9 mouse cellular contexts compared by ENCODE assay signal in genomic region chr10:42018016-42018949, GRCm38 (mm10). TPM values are rescaled to one million over a fixed set of nuclear protein-coding genes. Genes with fewer than 3 reads are reported as not detected.
DNase-seq lines count a peak whose midpoint lies in the region; ATAC-seq and TF ChIP-seq lines count a peak whose summit lies in the region.
"Had no signal": no experiment of that assay in that cellular context is flagged by ENCODE, and none has a peak within 500 bp of the region (broad histone marks: within the 10 kb centered on the region; RNA-seq: fewer than 3 reads in every experiment).

TSS of gene Armc2 (minus strand) at chr10:42018442.

- no peaks in the 10 kb centered on the region for H3K36me3 ChIP-seq in embryonic facial prominence, embryonic 11.5 days (replicated peaks; ENCODE audit: control insufficient read depth, insufficient read depth, low read depth, low read length)
- no peaks in the 10 kb centered on the region for H3K36me3 ChIP-seq in heart, adult 2 months (ENCODE audit: control insufficient read depth, insufficient read depth, low read length)
- H3K36me3 ChIP-seq in kidney, adult 2 months (ENCODE audit: control insufficient read depth, insufficient read depth, low read length) = no peaks in the 10 kb centered on the region
- H3K36me3 ChIP-seq in limb, embryonic 13.5 days = no peaks in the 10 kb centered on the region
- no peaks in the 10 kb centered on the region for H3K36me3 ChIP-seq in midbrain, embryonic 14.5 days (ENCODE audit: control insufficient read depth, insufficient read depth, low read length)
- H3K36me3 ChIP-seq: G1E had no signal

- H3K4me2 ChIP-seq in embryonic facial prominence, embryonic 11.5 days (ENCODE audit: low read depth, low read length) = peak within 1 kb of the TSS; percentile 83
- peak within 1 kb of the TSS; percentile 82 for H3K4me2 ChIP-seq in limb, embryonic 13.5 days (replicated peaks)
- peak within 1 kb of the TSS; percentile 78 for H3K4me2 ChIP-seq in midbrain, embryonic 14.5 days (ENCODE audit: low read length)

- 3% methylated on average over 58 of the region's 58 CpGs for WGBS in embryonic facial prominence, embryonic 11.5 days
- WGBS in heart, adult 2 months = 3% methylated on average over 58 of the region's 58 CpGs
- 2% methylated on average over 58 of the region's 58 CpGs for WGBS in kidney, adult 2 months
- 2% methylated on average over 57 of the region's 58 CpGs for WGBS in limb, embryonic 13.5 days
- 3% methylated on average over 58 of the region's 58 CpGs for WGBS in midbrain, embryonic 14.5 days

- peak; percentile 79 for TF ChIP-seq POLR2A in heart, adult 2 months (IDR thresholded peaks at IDR 0.05; ENCODE audit: insufficient read depth, low read depth, low read length)
- no peak for TF ChIP-seq POLR2A in kidney, adult 2 months (IDR thresholded peaks at IDR 0.05; ENCODE audit: low read depth, low read length)

- H3K27me3 ChIP-seq in embryonic facial prominence, embryonic 11.5 days (ENCODE audit: control insufficient read depth, insufficient read depth, low read length) = no peaks in the 10 kb centered on the region
- no peaks in the 10 kb centered on the region; the same call in 1 of the 2 replicates for H3K27me3 ChIP-seq in heart, adult 2 months (ENCODE audit: control insufficient read depth, insufficient read depth, low read length)
- H3K27me3 ChIP-seq in kidney, adult 2 months (replicated peaks; ENCODE audit: control insufficient read depth, insufficient read depth, low read length) = no peaks in the 10 kb centered on the region
- H3K27me3 ChIP-seq in limb, embryonic 13.5 days = peaks cover 15% of the 10 kb centered on the region; the same call in 1 of the 2 replicates
- 0 out of 2 replicates have a peak, but pooled peaks cover 5% of the 10 kb centered on the region for H3K27me3 ChIP-seq in midbrain, embryonic 14.5 days (ENCODE audit: control insufficient read depth, insufficient read depth, low read length)

- DNase-seq in 3134 (ENCODE audit: extremely low read depth, insufficient read length, low spot score) = peak; percentile 69
- peak; percentile 79 for DNase-seq in adrenal gland, postnatal 25 days
- DNase-seq in embryonic facial prominence, embryonic 11.5 days (ENCODE audit: low spot score) = peak; percentile 80
- DNase-seq in heart, adult 2 months = peak; percentile 80 to 82
- DNase-seq in kidney, adult 2 months = peak; percentile 82
- peak; percentile 89 for DNase-seq in midbrain, embryonic 14.5 days
- peak; percentile 34 to 51 for DNase-seq in spleen, adult 18-20 months

- peak; percentile 96 for ATAC-seq in embryonic facial prominence, embryonic 11.5 days (replicated peaks; ENCODE audit: insufficient number of reproducible peaks, low FRiP score, low TSS enrichment, low read depth)
- peak; percentile 97 for ATAC-seq in limb, embryonic 13.5 days (ENCODE audit: low FRiP score, low read depth)
- peak; percentile 96 for ATAC-seq in midbrain, embryonic 14.5 days (ENCODE audit: low FRiP score, low TSS enrichment)

- H3K9ac ChIP-seq in embryonic facial prominence, embryonic 11.5 days (replicated peaks; ENCODE audit: low read length) = peak within 1 kb of the TSS; percentile 47
- H3K9ac ChIP-seq in heart, adult 2 months (ENCODE audit: low read depth, low read length) = peak within 1 kb of the TSS; percentile 64
- H3K9ac ChIP-seq in limb, embryonic 13.5 days = peak within 1 kb of the TSS; percentile 65
- peak within 1 kb of the TSS; percentile 68 for H3K9ac ChIP-seq in midbrain, embryonic 14.5 days (replicated peaks; ENCODE audit: low read length)

- TF ChIP-seq EP300 in heart, adult 2 months (IDR thresholded peaks at IDR 0.05; ENCODE audit: insufficient read depth, low read depth, low read length) = no peak

- no peaks in the 10 kb centered on the region for H3K4me1 ChIP-seq in embryonic facial prominence, embryonic 11.5 days (ENCODE audit: control insufficient read depth, insufficient read depth, low read length)
- peaks cover 3% of the 10 kb centered on the region for H3K4me1 ChIP-seq in heart, adult 2 months (ENCODE audit: control insufficient read depth, insufficient read depth, low read length)
- peaks cover 3% of the 10 kb centered on the region; the same call in 1 of the 2 replicates for H3K4me1 ChIP-seq in kidney, adult 2 months (ENCODE audit: control insufficient read depth, insufficient read depth, low read length)
- peaks cover 13% of the 10 kb centered on the region for H3K4me1 ChIP-seq in limb, embryonic 13.5 days
- H3K4me1 ChIP-seq in midbrain, embryonic 14.5 days (ENCODE audit: control insufficient read depth, insufficient read depth, low read length) = peaks cover 4% of the 10 kb centered on the region; the same call in 1 of the 2 replicates

- H3K9me3 ChIP-seq in embryonic facial prominence, embryonic 11.5 days (replicated peaks; ENCODE audit: control insufficient read depth, low read length) = no peaks in the 10 kb centered on the region
- H3K9me3 ChIP-seq in limb, embryonic 13.5 days = no peaks in the 10 kb centered on the region
- H3K9me3 ChIP-seq in midbrain, embryonic 14.5 days (ENCODE audit: control insufficient read depth, low read length) = no peaks in the 10 kb centered on the region
- H3K9me3 ChIP-seq: G1E had no signal

- H3K79me2 ChIP-seq in heart, adult 2 months (replicated peaks; ENCODE audit: control insufficient read depth, insufficient read depth, low read length) = no peaks in the 10 kb centered on the region

- TF ChIP-seq CTCF in heart, adult 2 months (IDR thresholded peaks at IDR 0.05) = no peak
- TF ChIP-seq CTCF in kidney, adult 2 months (conservative IDR thresholded peaks at IDR 0.05; ENCODE audit: insufficient read depth, insufficient read length, low read depth, low read length) = no peak

- H3K4me3 ChIP-seq in embryonic facial prominence, embryonic 11.5 days (ENCODE audit: low read depth, low read length) = peak within 1 kb of the TSS; percentile 50
- peak within 1 kb of the TSS; percentile 50 for H3K4me3 ChIP-seq in heart, adult 2 months
- peak within 1 kb of the TSS; percentile 61 for H3K4me3 ChIP-seq in kidney, adult 2 months (ENCODE audit: insufficient read depth, low read depth, low read length)
- peak within 1 kb of the TSS; percentile 61 for H3K4me3 ChIP-seq in limb, embryonic 13.5 days
- H3K4me3 ChIP-seq in midbrain, embryonic 14.5 days (replicated peaks; ENCODE audit: low read depth, low read length) = peak within 1 kb of the TSS; percentile 64

- H3K27ac ChIP-seq in embryonic facial prominence, embryonic 11.5 days (replicated peaks; ENCODE audit: low read depth, low read length) = no peak within 1 kb of the TSS
- H3K27ac ChIP-seq in heart, adult 2 months = peak within 1 kb of the TSS; percentile 38; the same call in 1 of the 2 replicates
- H3K27ac ChIP-seq in kidney, adult 2 months (ENCODE audit: insufficient read depth, low read depth, low read length) = no peak within 1 kb of the TSS
- H3K27ac ChIP-seq in limb, embryonic 13.5 days = no peak within 1 kb of the TSS
- no peak within 1 kb of the TSS for H3K27ac ChIP-seq in midbrain, embryonic 14.5 days (replicated peaks; ENCODE audit: low read depth, low read length)

- intact Hi-C loops in heart, adult 2 months (cut with DNase I) = no loop called here

RNA-seq across cellular contexts. Expression of gene Armc2, which starts in this region (rescaled TPM):
- 1.2 and 2.9 TPM in 2 replicates for total RNA-seq in adrenal gland, postnatal 25 days (2021)
- 2.4 and 4.3 TPM in 2 replicates for polyA plus RNA-seq in embryonic facial prominence, embryonic 11.5 days (2014; fragmentation: Nextera tagmentation; extraction: Ambion mirVana)
- 10 to 100 TPM; 16.7 to 22.8 TPM for total RNA-seq in heart, adult 2 months (2021)
- polyA plus RNA-seq in heart, adult 2 months (2012; rRNA removed) = 6.4 and 7.1 TPM in 2 replicates
- polyA plus RNA-seq in kidney, adult 2 months (2012; rRNA removed) = 0.24 and 0.50 TPM in 2 replicates
- 3.4 and 4.2 TPM in 2 replicates for polyA plus RNA-seq in limb, embryonic 13.5 days (2015; fragmentation: Nextera tagmentation; extraction: Ambion mirVana)
- 11.2 and 11.5 TPM in 2 replicates for polyA plus RNA-seq in midbrain, embryonic 14.5 days (2014; fragmentation: Nextera tagmentation; extraction: Ambion mirVana)
- polyA plus RNA-seq: G1E had no signal

Comparison
In these comparisons a context has a peak if more than half of its experiments do, and no peak if none do; other contexts are left out.
1. Peak in DNase-seq and H3K4me3 ChIP-seq in kidney, adult 2 months; RNA of the gene not detected or under 1 TPM.